Mouse (Mus musculus): ENCODE measurements around the gene Gstp3.

DNA sequence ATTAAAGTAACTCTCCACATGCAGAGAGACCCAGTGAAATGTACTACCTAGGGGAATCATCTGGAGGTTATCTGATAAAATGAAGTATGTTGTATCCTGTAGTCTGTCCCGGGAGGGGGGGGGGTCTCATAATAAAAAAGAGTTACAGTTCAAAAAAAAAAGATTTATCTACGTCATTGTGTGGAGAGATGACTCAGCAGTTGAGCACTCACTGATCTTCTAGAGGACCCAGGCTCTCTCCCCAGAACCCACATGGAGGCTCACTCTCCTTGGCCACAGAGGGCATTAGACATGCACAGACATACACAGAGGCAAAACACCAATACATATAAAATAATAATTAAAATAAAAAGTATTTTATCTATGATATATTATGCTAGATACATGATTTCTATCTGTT lies 32.0 kb upstream of the Gstp3 start:
- no peak for TF ChIP-seq POLR2A (IDR thresholded peaks at IDR 0.05; ENCODE audit: borderline replicate concordance, extremely low read depth, low read depth, low read length)
- no peak for TF ChIP-seq CTCF (IDR thresholded peaks at IDR 0.05; ENCODE audit: insufficient read depth, low read length)

Measured in lung, adult 2 months (tissue).